In genomic region chr9:71826040-71826525, GRCm38 (mm10) we compare ENCODE assay signal across 8 mouse cellular contexts. TPM values are rescaled to one million over a fixed set of nuclear protein-coding genes. Genes with fewer than 3 reads are reported as not detected.
DNase-seq lines count a peak whose midpoint lies in the region; ATAC-seq lines count a peak whose summit lies in the region.

No protein-coding gene starts in this region.

- intact Hi-C loops in left cerebral cortex, postnatal 36 days (cut with DNase I), result no loop called here

- H3K36me3 ChIP-seq in forebrain, embryonic 14.5 days (ENCODE audit: control insufficient read depth, insufficient read depth, low read length), result no peaks in the 10 kb centered on the region
- H3K36me3 ChIP-seq in forebrain, embryonic 12.5 days (replicated peaks), result no peaks in the 10 kb centered on the region
- no peaks in the 10 kb centered on the region for H3K36me3 ChIP-seq in hindbrain, embryonic 16.5 days (ENCODE audit: control insufficient read depth, insufficient read depth, low read length)

- no peaks in the 10 kb centered on the region for H3K9me3 ChIP-seq in forebrain, embryonic 14.5 days (replicated peaks; ENCODE audit: control insufficient read depth, low read length)
- no peaks in the 10 kb centered on the region for H3K9me3 ChIP-seq in forebrain, embryonic 12.5 days
- H3K9me3 ChIP-seq in hindbrain, embryonic 16.5 days (ENCODE audit: control insufficient read depth, low read length), result no peaks in the 10 kb centered on the region

- H3K4me3 ChIP-seq in forebrain, embryonic 14.5 days (ENCODE audit: low read depth, low read length), result no peak overlapping the region
- no peak overlapping the region for H3K4me3 ChIP-seq in forebrain, embryonic 12.5 days (replicated peaks)
- no peak overlapping the region for H3K4me3 ChIP-seq in hindbrain, embryonic 16.5 days (ENCODE audit: low read length)

- H3K4me2 ChIP-seq in forebrain, embryonic 14.5 days (ENCODE audit: low read length), result no peak overlapping the region
- H3K4me2 ChIP-seq in forebrain, embryonic 12.5 days, result no peak overlapping the region
- H3K4me2 ChIP-seq in hindbrain, embryonic 16.5 days (ENCODE audit: low read length), result peak overlapping the region; percentile 10; the same call in 1 of the 2 replicates

- no peak overlapping the region for H3K27ac ChIP-seq in forebrain, embryonic 14.5 days (ENCODE audit: low read depth, low read length)
- no peak overlapping the region for H3K27ac ChIP-seq in forebrain, embryonic 12.5 days
- peak overlapping the region; percentile 60; the same call in 1 of the 2 replicates for H3K27ac ChIP-seq in hindbrain, embryonic 16.5 days (ENCODE audit: low read depth, low read length)

- H3K4me1 ChIP-seq in forebrain, embryonic 14.5 days (ENCODE audit: control insufficient read depth, insufficient read depth, low read length), result no peaks in the 10 kb centered on the region
- H3K4me1 ChIP-seq in forebrain, embryonic 12.5 days, result no peaks in the 10 kb centered on the region
- no peaks in the 10 kb centered on the region; the same call in none of the 2 replicates for H3K4me1 ChIP-seq in hindbrain, embryonic 16.5 days (ENCODE audit: control insufficient read depth, insufficient read depth, low read depth, low read length)

- ATAC-seq in forebrain, embryonic 14.5 days, result no peak
- ATAC-seq in forebrain, embryonic 12.5 days (ENCODE audit: low FRiP score), result no peak
- ATAC-seq in hindbrain, embryonic 16.5 days, result peak; percentile 88

- peak; percentile 39 for DNase-seq in forebrain, embryonic 14.5 days (ENCODE audit: low spot score)
- peak; percentile 91 for DNase-seq in adrenal gland, adult 2 months
- peak; percentile 20 to 51 for DNase-seq in frontal cortex, postnatal 14 days (ENCODE audit: low spot score in 2 of 2)
- peak; percentile 47 for DNase-seq in left cerebral cortex, postnatal 36 days (ENCODE audit: low spot score in 2 of 2)
- peak; percentile 91 for DNase-seq in skeletal muscle tissue, adult 2 months (ENCODE audit: low read depth, low spot score)
- DNase-seq in spleen, postnatal 4 days (ENCODE audit: low spot score in 2 of 2), result no peak

- no peak overlapping the region for H3K9ac ChIP-seq in forebrain, embryonic 14.5 days (ENCODE audit: low read length)
- no peak overlapping the region for H3K9ac ChIP-seq in forebrain, embryonic 12.5 days
- no peak overlapping the region for H3K9ac ChIP-seq in hindbrain, embryonic 16.5 days (ENCODE audit: low read depth, low read length)

- no peaks in the 10 kb centered on the region for H3K27me3 ChIP-seq in forebrain, embryonic 14.5 days (replicated peaks; ENCODE audit: control insufficient read depth, insufficient read depth, low read length)
- H3K27me3 ChIP-seq in forebrain, embryonic 12.5 days, result no peaks in the 10 kb centered on the region
- H3K27me3 ChIP-seq in hindbrain, embryonic 16.5 days (replicated peaks; ENCODE audit: control insufficient read depth, insufficient read depth, low read length), result no peaks in the 10 kb centered on the region

- 77% methylated on average over 12 of the region's 12 CpGs for WGBS in forebrain, embryonic 14.5 days
- 84% methylated on average over 12 of the region's 12 CpGs for WGBS in forebrain, embryonic 12.5 days
- 48% methylated on average over 12 of the region's 12 CpGs for WGBS in hindbrain, embryonic 16.5 days

RNA-seq across cellular contexts. Expression of gene Cgnl1, which starts 54.7 kb away (rescaled TPM):
- 2.3 and 3.5 TPM in 2 replicates for polyA plus RNA-seq in forebrain, embryonic 14.5 days (2014; fragmentation: Nextera tagmentation; extraction: Ambion mirVana)
- polyA plus RNA-seq in forebrain, embryonic 12.5 days (2016; fragmentation: Nextera tagmentation; extraction: Ambion mirVana), result 5.1 and 5.2 TPM in 2 replicates
- total RNA-seq in adrenal gland, adult 2 months (2021), result 10 to 100 TPM; 91.4 to 99.0 TPM
- 9.6 and 10.4 TPM in 2 replicates for polyA plus RNA-seq in adrenal gland, adult 2 months (2012; rRNA removed)
- polyA plus RNA-seq in hindbrain, embryonic 16.5 days (2015; fragmentation: Nextera tagmentation; extraction: Ambion mirVana), result 7.0 and 7.1 TPM in 2 replicates
- 10 to 100 TPM; 11.3 to 11.4 TPM for total RNA-seq in left cerebral cortex, postnatal 36 days (2021)

Comparison
In these comparisons a context has a peak if more than half of its experiments do, and no peak if none do; other contexts are left out.
1. DNase-seq: peak in forebrain, embryonic 14.5 days (single experiment), adrenal gland, adult 2 months (single experiment), frontal cortex, postnatal 14 days (2 of 2), left cerebral cortex, postnatal 36 days (2 of 2) and skeletal muscle tissue, adult 2 months (single experiment); none in spleen, postnatal 4 days (0 of 2).